13 mouse cellular contexts compared by ENCODE assay signal in genomic region chr5:128450808-128451207, GRCm38 (mm10). TPM values are rescaled to one million over a fixed set of nuclear protein-coding genes. Genes with fewer than 3 reads are reported as not detected.
DNase-seq lines count a peak whose midpoint lies in the region; ATAC-seq and TF ChIP-seq lines count a peak whose summit lies in the region.
"Had no signal": no experiment of that assay in that cellular context is flagged by ENCODE, and none has a peak within 500 bp of the region (broad histone marks: within the 10 kb centered on the region; RNA-seq: fewer than 3 reads in every experiment).

No protein-coding gene starts in this region.

- H3K4me2 ChIP-seq in intestine, postnatal 0 days (replicated peaks; ENCODE audit: low read depth): no peak overlapping the region
- no peak overlapping the region for H3K4me2 ChIP-seq in intestine, embryonic 16.5 days (ENCODE audit: low read depth, low read length)
- H3K4me2 ChIP-seq in lung, postnatal 0 days (replicated peaks; ENCODE audit: low read depth, low read length): no peak overlapping the region
- H3K4me2 ChIP-seq: intestine, embryonic 15.5 days; stomach, embryonic 15.5 days had no signal

- peak; percentile 12 for DNase-seq in CD4-positive, CD25-positive, alpha-beta regulatory T cell, adult 2 months (ENCODE audit: low read depth, low spot score)
- no peak for DNase-seq in lung, postnatal 0 days (ENCODE audit: low spot score)
- DNase-seq in lung, adult 18-20 months: no peak
- peak; percentile 0 for DNase-seq in splenic B cell, adult 2 months (ENCODE audit: low read depth, low spot score)
- DNase-seq in urinary bladder, postnatal 10 days (ENCODE audit: low spot score): no peak
- DNase-seq: cerebellum, postnatal 14 days; right cerebral cortex, postnatal 25 days had no signal

- no peak for TF ChIP-seq EP300 in lung, postnatal 0 days (IDR thresholded peaks at IDR 0.05)

- H3K4me1 ChIP-seq in intestine, postnatal 0 days (replicated peaks; ENCODE audit: control insufficient read depth, insufficient read depth, low read length): no peaks in the 10 kb centered on the region
- H3K4me1 ChIP-seq in intestine, embryonic 16.5 days (ENCODE audit: control insufficient read depth, insufficient read depth, low read length): no peaks in the 10 kb centered on the region
- no peaks in the 10 kb centered on the region for H3K4me1 ChIP-seq in lung, postnatal 0 days (ENCODE audit: insufficient read depth, low read depth, low read length)
- H3K4me1 ChIP-seq: intestine, embryonic 15.5 days; stomach, embryonic 15.5 days had no signal

- 79% methylated on average over 3 of the region's 3 CpGs for WGBS in intestine, postnatal 0 days
- WGBS in intestine, embryonic 16.5 days: 81% methylated on average over 3 of the region's 3 CpGs
- 75% methylated on average over 3 of the region's 3 CpGs for WGBS in lung, postnatal 0 days

- H3K4me3 ChIP-seq in intestine, postnatal 0 days (ENCODE audit: low read depth, low read length): no peak overlapping the region
- no peak overlapping the region for H3K4me3 ChIP-seq in intestine, embryonic 16.5 days (ENCODE audit: low read length)
- H3K4me3 ChIP-seq in lung, postnatal 0 days (ENCODE audit: low read depth, low read length): no peak overlapping the region
- H3K4me3 ChIP-seq: intestine, embryonic 15.5 days; stomach, embryonic 15.5 days had no signal

- H3K9ac ChIP-seq in intestine, postnatal 0 days (ENCODE audit: low read depth, low read length): no peak overlapping the region
- no peak overlapping the region for H3K9ac ChIP-seq in intestine, embryonic 16.5 days (ENCODE audit: low read depth, low read length)
- H3K9ac ChIP-seq in lung, postnatal 0 days (replicated peaks; ENCODE audit: low read depth): no peak overlapping the region
- H3K9ac ChIP-seq: intestine, embryonic 15.5 days; stomach, embryonic 15.5 days had no signal

- H3K36me3 ChIP-seq in intestine, postnatal 0 days (ENCODE audit: control insufficient read depth, insufficient read depth): no peaks in the 10 kb centered on the region
- H3K36me3 ChIP-seq in intestine, embryonic 16.5 days (ENCODE audit: control insufficient read depth, insufficient read depth, low read length): no peaks in the 10 kb centered on the region
- H3K36me3 ChIP-seq in lung, postnatal 0 days (ENCODE audit: insufficient read depth, low read length): no peaks in the 10 kb centered on the region
- no peaks in the 10 kb centered on the region for H3K36me3 ChIP-seq in splenic B cell, adult 2 months (ENCODE audit: control insufficient read depth, insufficient read depth, low read length, poor library complexity, severe bottlenecking)
- H3K36me3 ChIP-seq: intestine, embryonic 15.5 days; stomach, embryonic 15.5 days had no signal

- H3K27ac ChIP-seq in intestine, postnatal 0 days (ENCODE audit: low read depth, low read length): no peak overlapping the region
- no peak overlapping the region for H3K27ac ChIP-seq in intestine, embryonic 16.5 days (ENCODE audit: low read length)
- no peak overlapping the region for H3K27ac ChIP-seq in lung, postnatal 0 days (ENCODE audit: low read length)
- H3K27ac ChIP-seq: intestine, embryonic 15.5 days; stomach, embryonic 15.5 days had no signal

- H3K27me3 ChIP-seq in intestine, postnatal 0 days (replicated peaks; ENCODE audit: control insufficient read depth, insufficient read depth, low read length): no peaks in the 10 kb centered on the region
- no peaks in the 10 kb centered on the region for H3K27me3 ChIP-seq in intestine, embryonic 16.5 days (replicated peaks; ENCODE audit: control insufficient read depth, insufficient read depth, low read length)
- H3K27me3 ChIP-seq in lung, postnatal 0 days (replicated peaks; ENCODE audit: insufficient read depth, low read length): no peaks in the 10 kb centered on the region
- no peaks in the 10 kb centered on the region for H3K27me3 ChIP-seq in splenic B cell, adult 2 months (ENCODE audit: control insufficient read depth, insufficient read depth, low read length, poor library complexity, severe bottlenecking)
- H3K27me3 ChIP-seq: intestine, embryonic 15.5 days; stomach, embryonic 15.5 days had no signal

- TF ChIP-seq CTCF in intestine, postnatal 0 days (IDR thresholded peaks at IDR 0.05; ENCODE audit: low read depth): peak; percentile 53
- TF ChIP-seq CTCF in lung, postnatal 0 days (IDR thresholded peaks at IDR 0.05): peak; percentile 57

- ATAC-seq in CD4-positive, CD25-positive, alpha-beta regulatory T cell, adult 4 months: no peak
- no peak for ATAC-seq in intestine, postnatal 0 days
- no peak for ATAC-seq in intestine, embryonic 16.5 days
- ATAC-seq in lung, postnatal 0 days: no peak
- ATAC-seq: intestine, embryonic 15.5 days had no signal

- no peaks in the 10 kb centered on the region for H3K9me3 ChIP-seq in intestine, postnatal 0 days (ENCODE audit: control insufficient read depth)
- H3K9me3 ChIP-seq in intestine, embryonic 16.5 days (ENCODE audit: control insufficient read depth, low read length): no peaks in the 10 kb centered on the region
- H3K9me3 ChIP-seq in lung, postnatal 0 days (ENCODE audit: low read length): no peaks in the 10 kb centered on the region
- H3K9me3 ChIP-seq: intestine, embryonic 15.5 days; stomach, embryonic 15.5 days had no signal

RNA-seq across cellular contexts. Expression of gene Tmem132d, which starts 17.9 kb away (rescaled TPM):
- polyA plus RNA-seq in CD4-positive, CD25-positive, alpha-beta regulatory T cell, adult 4 months (2017; shearing (Covaris generic)): not detected
- 0.03 TPM in 1 of 2 replicates, not detected in the other for polyA plus RNA-seq in intestine, postnatal 0 days (2015; fragmentation: Nextera tagmentation; extraction: Ambion mirVana)
- not detected in 2 replicates for polyA plus RNA-seq in intestine, embryonic 16.5 days (2015; fragmentation: Nextera tagmentation; extraction: Ambion mirVana)
- 1.6 and 1.7 TPM in 2 replicates for polyA plus RNA-seq in lung, postnatal 0 days (2015; fragmentation: Nextera tagmentation; extraction: Ambion mirVana)
- polyA plus RNA-seq: liver, embryonic 16.5 days had no signal

Comparison
In these comparisons a context has a peak if more than half of its experiments do, and no peak if none do; other contexts are left out.
1. DNase-seq: peak in CD4-positive, CD25-positive, alpha-beta regulatory T cell, adult 2 months (single experiment) and splenic B cell, adult 2 months (single experiment); none in lung, postnatal 0 days (single experiment), lung, adult 18-20 months (0 of 2) and urinary bladder, postnatal 10 days (single experiment).